Mouse (Mus musculus) right cerebral cortex, adult 18-20 months (tissue): Measurements from ENCODE around the gene Ntm.

Source experiments
- DNase-seq: peaks from one replicate; pipeline ENCODE4 v3.0.0; 2022; ENCODE audit warnings: mixed read lengths

Ntm gene

GRCm38 (mm10) chr9:29750371-29751014 is 212.4 kb downstream of the Ntm start:
- DNase-seq = peak; percentile 78

GRCm38 (mm10) chr9:29748070-29748469 is 214.9 kb downstream of the Ntm start:
- DNase-seq = no peak

GRCm38 (mm10) chr9:29738835-29739526 is 224.0 kb downstream of the Ntm start:
- no peak for DNase-seq

- no peak for DNase-seq
Measured at GRCm38 (mm10) chr9:29736031-29736430, 226.9 kb downstream of the Ntm start.

GRCm38 (mm10) chr9:29732895-29733294 is 230.0 kb downstream of the Ntm start:
- DNase-seq = no peak

- no peak for DNase-seq
Measured at GRCm38 (mm10) chr9:29731672-29732071, 231.3 kb downstream of the Ntm start.

- DNase-seq = no peak
Measured at GRCm38 (mm10) chr9:29727540-29728432, 235.2 kb downstream of the Ntm start.

- no peak for DNase-seq
Measured at GRCm38 (mm10) chr9:29721461-29721860, 241.5 kb downstream of the Ntm start.

GRCm38 (mm10) chr9:29716795-29717194 is 246.1 kb downstream of the Ntm start:
- peak; percentile 24 for DNase-seq

GRCm38 (mm10) chr9:29698276-29698675 is 264.7 kb downstream of the Ntm start:
- no peak for DNase-seq

GRCm38 (mm10) chr9:29694151-29694550 is 268.8 kb downstream of the Ntm start:
- no peak for DNase-seq

- DNase-seq = no peak
Measured at GRCm38 (mm10) chr9:29691186-29691855, 271.6 kb downstream of the Ntm start.

- no peak for DNase-seq
Measured at GRCm38 (mm10) chr9:29682224-29682623, 280.7 kb downstream of the Ntm start.

- DNase-seq = no peak
Measured at GRCm38 (mm10) chr9:29680677-29681076, 282.3 kb downstream of the Ntm start.

- no peak for DNase-seq
Measured at GRCm38 (mm10) chr9:29673911-29674310, 289.0 kb downstream of the Ntm start.

- no peak for DNase-seq
Measured at GRCm38 (mm10) chr9:29671861-29672260, 291.1 kb downstream of the Ntm start.

GRCm38 (mm10) chr9:29663286-29663685 is 299.7 kb downstream of the Ntm start:
- DNase-seq = no peak

- DNase-seq = peak; percentile 57
Measured at GRCm38 (mm10) chr9:29661468-29662145, 301.3 kb downstream of the Ntm start.

GRCm38 (mm10) chr9:29660059-29660613 is 302.8 kb downstream of the Ntm start:
- DNase-seq = no peak

GRCm38 (mm10) chr9:29657761-29658465 is 305.0 kb downstream of the Ntm start:
- DNase-seq = no peak

- DNase-seq = peak; percentile 43
Measured at GRCm38 (mm10) chr9:29654885-29655284, 308.1 kb downstream of the Ntm start.
